Mouse (Mus musculus) heart, embryonic 14.5 days (tissue): ENCODE measurements around the gene Stk32c. TPM values are rescaled to one million over a fixed set of nuclear protein-coding genes. Genes with fewer than 3 reads are reported as not detected.

Source experiments
- ATAC-seq: fragments of 200-750 bp; cut with Nextera tagmentation; 2 replicates; pipeline ENCODE4 v1.8.0; 2017; ENCODE audit warnings: low read depth, moderate TSS enrichment; ENCODE audit not compliant: insufficient number of reproducible peaks, insufficient read depth, low FRiP score
- H3K27ac ChIP-seq, 2 experiments: fragments of 200-500 bp in 1 of 2; fragments of 300-500 bp in 1 of 2; sonication (generic) in 1 of 2; replicated peaks in 1 of 2; 2 replicates each; pipeline ENCODE4 v1.5.1; 2012 to 2014; ENCODE audit warnings: low read depth in 2 of 2, low read length in 2 of 2, control low read depth in 1 of 2, mild to moderate bottlenecking in 1 of 2, mixed read lengths in 1 of 2; ENCODE audit not compliant: control insufficient read depth in 1 of 2, insufficient read depth in 1 of 2
- H3K27me3 ChIP-seq: fragments of 300-500 bp; sonication (generic); 2 replicates; pipeline ENCODE4 v1.6.1; 2014; ENCODE audit warnings: mild to moderate bottlenecking, low read length, control low read depth; ENCODE audit not compliant: control insufficient read depth, insufficient read depth
- H3K36me3 ChIP-seq: fragments of 300-500 bp; sonication (generic); 2 replicates; pipeline ENCODE4 v1.6.1; 2014; ENCODE audit warnings: mild to moderate bottlenecking, control low read depth, low read length, mixed read lengths; ENCODE audit not compliant: control insufficient read depth, insufficient read depth
- H3K4me1 ChIP-seq, 2 experiments: fragments of 200-500 bp in 1 of 2; fragments of 300-500 bp in 1 of 2; sonication (generic) in 1 of 2; 2 replicates each; pipeline ENCODE4 v1.6.1; 2012 to 2014; ENCODE audit warnings: low read length in 2 of 2, control low read depth in 1 of 2, mixed read lengths in 1 of 2; ENCODE audit not compliant: control insufficient read depth in 2 of 2, insufficient read depth in 2 of 2
- H3K4me2 ChIP-seq: fragments of 300-500 bp; sonication (generic); 2 replicates; pipeline ENCODE4 v1.6.1; 2014; ENCODE audit warnings: mild to moderate bottlenecking, low read length
- H3K4me3 ChIP-seq, 2 experiments: fragments of 200-500 bp in 1 of 2; fragments of 300-500 bp in 1 of 2; sonication (generic) in 1 of 2; 2 replicates each; pipeline ENCODE4 v1.5.1; 2012 to 2014; ENCODE audit warnings: low read length in 2 of 2, mild to moderate bottlenecking in 2 of 2, control low read depth in 1 of 2, low read depth in 1 of 2, moderate library complexity in 1 of 2; ENCODE audit not compliant: control insufficient read depth in 1 of 2, insufficient read depth in 1 of 2
- H3K9ac ChIP-seq: fragments of 300-500 bp; sonication (generic); 2 replicates; pipeline ENCODE4 v1.6.1; 2014; ENCODE audit warnings: mild to moderate bottlenecking, low read length
- H3K9me3 ChIP-seq: fragments of 300-500 bp; sonication (generic); 2 replicates; pipeline ENCODE4 v1.6.1; 2016; ENCODE audit warnings: low read length, control low read depth; ENCODE audit not compliant: control insufficient read depth
- WGBS: fragments of 180-500 bp; shearing (Covaris S2); extraction: QIAGEN DNeasy Blood & Tissue Kit; methylation state at CpG from one replicate; pipeline ENCODE4 v1.1.7; 2014; 5-methylcytosine and 5-hydroxymethylcytosine counted together
- polyA plus RNA-seq: library from polyadenylated mRNA; unstranded; fragments of >200 nt; fragmentation: Nextera tagmentation; extraction: Ambion mirVana; gene quantifications from 2 replicates; pipeline ENCODE4 v1.2.1, GENCODE M21; 2014

Gene Stk32c
- polyA plus RNA-seq, 1 experiment from 2014 or later: not detected

- H3K4me1 ChIP-seq: peaks cover 4 to 8% of the 10 kb centered on the region in 2 experiments; a peak in 3 of 4 replicates
- 63% methylated on average over 6 of the region's 6 CpGs for whole genome bisulfite sequencing
- H3K9ac ChIP-seq: no peak overlapping the region
- H3K9me3 ChIP-seq: no peaks in the 10 kb centered on the region
- no peak overlapping the region for H3K4me2 ChIP-seq
- no peak overlapping the region for H3K4me3 ChIP-seq
- H3K36me3 ChIP-seq: no peaks in the 10 kb centered on the region
- no peak for ATAC-seq
- no peak overlapping the region for H3K27ac ChIP-seq
- H3K27me3 ChIP-seq: peaks cover 27% of the 10 kb centered on the region
These were observed 21.5 kb downstream of the Stk32c start for GRCm38 (mm10) chr7:139191619-139192018.

- no peak overlapping the region for H3K4me2 ChIP-seq
- H3K9ac ChIP-seq: no peak overlapping the region
- H3K4me1 ChIP-seq: peaks cover 4 to 8% of the 10 kb centered on the region in 2 experiments; a peak in 3 of 4 replicates
- no peaks in the 10 kb centered on the region for H3K36me3 ChIP-seq
- no peak for ATAC-seq
- H3K27ac ChIP-seq: no peak overlapping the region
- H3K27me3 ChIP-seq: peaks cover 37% of the 10 kb centered on the region
- no peak overlapping the region for H3K4me3 ChIP-seq
- no peaks in the 10 kb centered on the region for H3K9me3 ChIP-seq
- 80% methylated on average over 4 of the region's 4 CpGs for WGBS
These were observed 22.5 kb downstream of the Stk32c start for GRCm38 (mm10) chr7:139190616-139191015.

GRCm38 (mm10) chr7:139188634-139189207, 24.4 kb downstream of the Stk32c start:
- Histone ChIP-seq H3K9me3 (no peaks in the 10 kb centered on the region), H3K4me1 (peaks cover 4 to 8% of the 10 kb centered on the region in 2 experiments; a peak in 3 of 4 replicates), H3K27ac (no peak overlapping the region), H3K4me2 (peak overlapping the region; percentile 100), H3K4me3 (peak overlapping the region; percentile 52 to 69), H3K36me3 (no peaks in the 10 kb centered on the region), H3K27me3 (peaks cover 49% of the 10 kb centered on the region), H3K9ac (peak overlapping the region; percentile 65; the same call in 1 of the 2 replicates)
- 0 out of 2 replicates have a peak, but pooled peaks have one; percentile 60 for ATAC-seq
- 1% methylated on average over 23 of the region's 23 CpGs for WGBS

- Histone ChIP-seq H3K4me3 (peak overlapping the region; percentile 52 to 69), H3K4me2 (peak overlapping the region; percentile 100), H3K27me3 (peaks cover 49% of the 10 kb centered on the region), H3K27ac (no peak overlapping the region), H3K4me1 (peaks cover 4 to 8% of the 10 kb centered on the region in 2 experiments; a peak in 3 of 4 replicates), H3K9me3 (no peaks in the 10 kb centered on the region), H3K9ac (peak overlapping the region; percentile 65), H3K36me3 (no peaks in the 10 kb centered on the region)
- under 1% methylated on average over 87 of the region's 94 CpGs for WGBS
- ATAC-seq: peak; percentile 89
These were observed 25.1 kb downstream of the Stk32c start for GRCm38 (mm10) chr7:139187771-139188633.

- Histone ChIP-seq H3K9me3 (no peaks in the 10 kb centered on the region), H3K4me1 (peaks cover 4 to 8% of the 10 kb centered on the region in 2 experiments; a peak in 3 of 4 replicates), H3K36me3 (no peaks in the 10 kb centered on the region), H3K27ac (no peak overlapping the region), H3K9ac (no peak overlapping the region), H3K4me2 (peak overlapping the region; percentile 100), H3K4me3 (peak overlapping the region; percentile 52 to 69), H3K27me3 (peaks cover 49% of the 10 kb centered on the region)
- WGBS: 37% methylated on average over 7 of the region's 7 CpGs
- ATAC-seq: no peak
These were observed 25.8 kb downstream of the Stk32c start for GRCm38 (mm10) chr7:139187277-139187676.

GRCm38 (mm10) chr7:139186436-139186835, 26.7 kb downstream of the Stk32c start:
- Histone ChIP-seq H3K36me3 (no peaks in the 10 kb centered on the region), H3K27ac (no peak overlapping the region), H3K9me3 (no peaks in the 10 kb centered on the region), H3K9ac (no peak overlapping the region), H3K27me3 (peaks cover 49% of the 10 kb centered on the region), H3K4me2 (no peak overlapping the region), H3K4me1 (peaks cover 4 to 8% of the 10 kb centered on the region in 2 experiments; a peak in 3 of 4 replicates), H3K4me3 (no peak overlapping the region)
- ATAC-seq: no peak
- WGBS: 72% methylated on average over 8 of the region's 8 CpGs

- H3K9me3 ChIP-seq: no peaks in the 10 kb centered on the region
- no peak overlapping the region for H3K4me3 ChIP-seq
- H3K27ac ChIP-seq: no peak overlapping the region
- H3K27me3 ChIP-seq: peaks cover 48% of the 10 kb centered on the region
- ATAC-seq: no peak
- WGBS: 56% methylated on average over 5 of the region's 5 CpGs
- H3K9ac ChIP-seq: no peak overlapping the region
- H3K36me3 ChIP-seq: no peaks in the 10 kb centered on the region
- H3K4me1 ChIP-seq: peaks cover 4 to 8% of the 10 kb centered on the region in 2 experiments; a peak in 3 of 4 replicates
- no peak overlapping the region for H3K4me2 ChIP-seq
These were observed 27.1 kb downstream of the Stk32c start for GRCm38 (mm10) chr7:139185971-139186370.
